Mouse (Mus musculus) liver, embryonic 14.5 days (tissue): ENCODE measurements at regions not wholly inside any gene's neighbourhood (a gene's known extent, or its start where the extent isn't known, plus 50 kb on each side); places are given as distances from the start of the nearest gene placed in this dataset.

Experiments
- CTCF ChIP-seq: IDR thresholded peaks from 2 replicates; pipeline ENCODE4 v1.5.1; 2016; ENCODE audit warnings: antibody characterized with exemption, low read depth, control low read depth
- EP300 ChIP-seq: IDR thresholded peaks from 2 replicates; pipeline ENCODE4 v1.6.1; 2016; ENCODE audit warnings: antibody characterized with exemption, low read depth

- no peak for TF ChIP-seq CTCF
- TF ChIP-seq EP300: no peak
Measured at GRCm38 (mm10) chr3:37936251-37936931, 212.1 kb upstream of the Gm5148 start.
